Mouse (Mus musculus) embryonic facial prominence, embryonic 14.5 days (tissue): ENCODE measurements at regions not wholly inside any gene's neighbourhood (a gene's known extent, or its start where the extent isn't known, plus 50 kb on each side); places are given as distances from the start of the nearest gene placed in this dataset.

ENCODE experiments used
- ATAC-seq: fragments of 200-750 bp; cut with Nextera tagmentation; 2 replicates; pipeline ENCODE4 v1.8.0; 2017; ENCODE audit warnings: low read depth, moderate number of reproducible peaks, moderate TSS enrichment
- DNase-seq: peaks from one replicate; pipeline ENCODE4 v3.0.0-alpha.2; 2015; ENCODE audit warnings: low spot score
- H3K27ac ChIP-seq: fragments of 300-500 bp; sonication (generic); replicated peaks from 2 replicates; pipeline ENCODE4 v1.5.1; 2014; ENCODE audit warnings: low read depth, mild to moderate bottlenecking, low read length, moderate library complexity
- H3K27me3 ChIP-seq: fragments of 300-500 bp; sonication (generic); replicated peaks from 2 replicates; pipeline ENCODE4 v1.6.1; 2014; ENCODE audit warnings: low read length; ENCODE audit not compliant: control insufficient read depth, insufficient read depth
- H3K36me3 ChIP-seq: fragments of 300-500 bp; sonication (generic); 2 replicates; pipeline ENCODE4 v1.6.1; 2014; ENCODE audit warnings: low read length, mixed read lengths; ENCODE audit not compliant: control insufficient read depth, insufficient read depth
- H3K4me1 ChIP-seq: fragments of 300-500 bp; sonication (generic); 2 replicates; pipeline ENCODE4 v1.6.1; 2014; ENCODE audit warnings: antibody characterized with exemption, low read length; ENCODE audit not compliant: control insufficient read depth, insufficient read depth
- H3K4me2 ChIP-seq: fragments of 300-500 bp; sonication (generic); 2 replicates; pipeline ENCODE4 v1.6.1; 2014; ENCODE audit warnings: low read depth, mild to moderate bottlenecking, low read length, moderate library complexity, mixed read lengths
- H3K4me3 ChIP-seq: fragments of 300-500 bp; sonication (generic); 2 replicates; pipeline ENCODE4 v1.5.1; 2014; ENCODE audit warnings: low read depth, mild to moderate bottlenecking, low read length
- H3K9ac ChIP-seq: fragments of 300-500 bp; sonication (generic); 2 replicates; pipeline ENCODE4 v1.6.1; 2014; ENCODE audit warnings: low read depth, mild to moderate bottlenecking, low read length, moderate library complexity, mixed read lengths
- H3K9me3 ChIP-seq: fragments of 300-500 bp; sonication (generic); 2 replicates; pipeline ENCODE4 v1.6.1; 2016; ENCODE audit warnings: low read length; ENCODE audit not compliant: control insufficient read depth
- WGBS: fragments of 180-500 bp; shearing (Covaris S2); extraction: QIAGEN DNeasy Blood & Tissue Kit; methylation state at CpG from one replicate; pipeline ENCODE4 v1.1.7; 2014; 5-methylcytosine and 5-hydroxymethylcytosine counted together

DNA sequence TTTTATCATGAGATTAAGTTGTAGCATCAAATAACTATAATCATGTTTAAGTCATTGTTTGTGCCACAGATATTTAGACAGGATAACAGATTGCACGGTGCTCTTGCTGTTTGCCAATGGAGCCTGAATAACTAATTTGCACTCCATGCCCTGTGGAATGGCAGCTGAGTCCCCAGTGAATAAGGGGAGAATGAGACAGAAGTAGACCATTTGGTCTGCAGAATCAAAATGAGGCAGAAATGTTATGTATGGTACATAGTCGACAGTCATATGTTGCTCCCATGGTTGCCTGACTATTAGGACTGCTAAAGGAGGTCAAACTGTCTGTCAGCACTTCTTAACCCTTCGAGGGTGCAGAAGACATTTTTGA lies 152.9 kb upstream of the Prr30 start:
- Histone ChIP-seq H3K36me3 (no peaks in the 10 kb centered on the region), H3K4me1 (peaks cover 7% of the 10 kb centered on the region; the same call in 1 of the 2 replicates), H3K27me3 (no peaks in the 10 kb centered on the region), H3K9ac (no peak overlapping the region), H3K4me2 (no peak overlapping the region), H3K4me3 (no peak overlapping the region), H3K9me3 (no peaks in the 10 kb centered on the region), H3K27ac (no peak overlapping the region)
- DNase-seq, result no peak
- no peak for ATAC-seq
- WGBS, result 37% methylated on average over 3 of the region's 3 CpGs

DNA sequence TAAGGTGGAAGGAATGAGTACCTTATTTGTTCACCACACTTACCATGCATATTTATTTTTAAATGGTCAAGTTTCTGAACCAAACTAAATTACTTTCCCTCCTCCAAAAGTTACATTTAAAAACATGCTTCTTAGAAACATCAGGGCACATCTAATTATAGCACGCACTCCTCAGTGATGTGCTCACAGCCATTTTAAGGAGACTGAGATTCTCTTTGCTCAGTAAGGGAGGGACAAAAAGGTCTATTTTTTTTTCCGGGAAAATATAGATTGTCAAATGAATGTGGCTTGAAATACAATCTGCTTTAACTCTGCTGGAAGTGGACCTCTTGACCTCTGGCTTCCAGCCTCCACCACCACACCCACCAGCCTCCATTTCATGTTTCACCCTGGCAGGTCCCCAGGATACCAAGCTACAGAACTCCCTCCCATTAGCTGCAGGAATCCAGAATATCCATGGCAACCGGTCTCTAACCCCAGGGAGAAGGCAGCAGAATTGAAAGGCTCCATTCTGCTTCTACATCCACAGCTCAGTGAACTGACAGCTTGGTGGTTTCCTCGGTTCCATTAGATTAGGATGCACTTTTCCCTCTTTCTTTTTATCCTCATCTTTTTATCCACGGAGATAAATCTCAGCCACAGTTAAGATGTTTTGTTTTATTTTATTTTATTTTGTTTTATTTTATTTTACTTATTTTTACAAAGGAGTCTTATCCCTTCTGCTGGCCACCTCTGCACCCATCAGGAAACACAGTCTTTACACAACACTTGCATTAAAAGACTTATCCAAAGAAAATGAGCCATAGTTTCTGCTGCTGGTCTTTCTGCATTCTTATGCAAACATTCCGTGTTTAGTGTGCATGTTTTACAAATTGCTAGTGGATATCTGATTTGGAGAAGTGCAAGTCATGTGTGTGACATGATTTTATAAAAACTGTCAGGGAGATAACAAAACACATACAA lies 152.2 kb upstream of the Prr30 start:
- WGBS, result 13% methylated on average over 6 of the region's 6 CpGs
- Histone ChIP-seq H3K4me1 (peaks cover 7% of the 10 kb centered on the region; the same call in 1 of the 2 replicates), H3K4me3 (no peak overlapping the region), H3K4me2 (no peak overlapping the region), H3K36me3 (no peaks in the 10 kb centered on the region), H3K27me3 (no peaks in the 10 kb centered on the region), H3K27ac (peak overlapping the region; percentile 30; the same call in 1 of the 2 replicates), H3K9me3 (no peaks in the 10 kb centered on the region), H3K9ac (no peak overlapping the region)
- ATAC-seq (peak; percentile 86), DNase-seq (peak; percentile 84)

DNA sequence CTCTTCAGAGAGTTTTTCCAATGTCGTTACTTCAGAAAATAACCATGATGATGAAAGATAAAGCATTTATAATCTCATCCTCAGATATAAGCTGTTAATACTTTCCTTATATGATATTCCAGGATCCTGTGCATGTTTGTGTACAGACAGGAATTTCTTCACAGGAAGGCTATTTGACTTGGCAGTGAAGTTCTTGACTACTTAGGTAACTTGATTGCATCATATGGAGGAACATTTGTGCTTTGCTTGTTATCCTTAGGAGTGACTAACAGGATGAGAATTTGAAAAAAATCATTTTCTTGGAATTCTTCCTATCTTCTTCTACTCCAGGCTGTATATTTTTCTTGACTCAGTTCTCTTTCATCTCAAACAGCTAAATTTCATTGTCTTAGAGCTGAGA lies 140.2 kb upstream of the Prr30 start:
- ATAC-seq, result no peak
- Histone ChIP-seq H3K4me2 (no peak overlapping the region), H3K36me3 (no peaks in the 10 kb centered on the region), H3K4me3 (no peak overlapping the region), H3K9me3 (no peaks in the 10 kb centered on the region), H3K27me3 (no peaks in the 10 kb centered on the region), H3K4me1 (no peaks in the 10 kb centered on the region), H3K9ac (no peak overlapping the region), H3K27ac (no peak overlapping the region)
- 94% methylated on average over 1 of the region's 1 CpGs for WGBS
- peak; percentile 2 for DNase-seq

DNA sequence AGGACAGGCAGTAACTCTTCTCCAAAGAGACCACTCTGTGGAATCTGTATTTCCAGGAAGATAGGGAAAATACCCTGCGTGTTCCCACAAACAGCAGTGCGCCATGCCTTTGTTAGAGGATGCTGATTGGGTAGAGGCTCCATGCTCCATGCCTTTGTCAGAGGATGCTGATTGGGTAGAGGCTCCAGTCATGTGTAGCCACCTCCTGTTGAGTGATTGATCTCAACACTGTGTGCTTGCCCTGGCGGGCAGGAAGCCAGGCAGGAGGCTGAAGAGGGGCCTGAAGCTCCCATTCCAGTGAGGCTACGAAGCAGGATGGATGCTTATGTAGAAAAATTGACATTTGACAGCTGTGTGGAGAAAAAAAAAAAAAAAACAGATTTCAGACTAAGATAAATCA lies 131.9 kb upstream of the Prr30 start:
- DNase-seq, result peak; percentile 13
- no peaks in the 10 kb centered on the region for H3K36me3 ChIP-seq
- H3K27ac ChIP-seq, result no peak overlapping the region
- H3K9me3 ChIP-seq, result no peaks in the 10 kb centered on the region
- no peak overlapping the region for H3K9ac ChIP-seq
- no peaks in the 10 kb centered on the region for H3K4me1 ChIP-seq
- no peak for ATAC-seq
- 63% methylated on average over 4 of the region's 4 CpGs for WGBS
- no peaks in the 10 kb centered on the region for H3K27me3 ChIP-seq
- no peak overlapping the region for H3K4me3 ChIP-seq
- H3K4me2 ChIP-seq, result no peak overlapping the region

DNA sequence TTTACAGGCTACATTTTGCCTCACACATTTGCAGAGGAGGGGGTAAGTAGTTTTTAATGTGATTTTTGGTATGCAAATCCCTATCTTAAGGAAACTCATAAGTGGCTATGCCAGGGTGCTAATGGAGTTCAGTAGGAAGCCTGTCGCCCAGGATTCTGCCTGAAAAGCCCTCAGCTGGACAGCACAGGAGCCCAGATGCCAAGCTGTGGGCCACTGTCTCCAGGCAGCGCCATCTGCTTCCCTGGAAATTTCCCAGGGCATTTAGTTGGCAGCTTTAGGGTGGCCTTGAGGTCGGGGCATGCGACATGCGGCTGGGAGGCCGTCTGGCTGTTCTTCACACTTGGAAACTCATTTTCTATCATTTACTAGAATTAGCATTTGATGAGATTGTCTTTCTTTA lies 127.3 kb upstream of the Prr30 start:
- H3K27me3 ChIP-seq, result no peaks in the 10 kb centered on the region
- H3K4me3 ChIP-seq, result no peak overlapping the region
- H3K9me3 ChIP-seq, result no peaks in the 10 kb centered on the region
- DNase-seq (no peak), ATAC-seq (no peak)
- H3K36me3 ChIP-seq, result no peaks in the 10 kb centered on the region
- H3K9ac ChIP-seq, result no peak overlapping the region
- H3K4me1 ChIP-seq, result no peaks in the 10 kb centered on the region
- H3K4me2 ChIP-seq, result no peak overlapping the region
- no peak overlapping the region for H3K27ac ChIP-seq
- WGBS, result 71% methylated on average over 6 of the region's 6 CpGs

DNA sequence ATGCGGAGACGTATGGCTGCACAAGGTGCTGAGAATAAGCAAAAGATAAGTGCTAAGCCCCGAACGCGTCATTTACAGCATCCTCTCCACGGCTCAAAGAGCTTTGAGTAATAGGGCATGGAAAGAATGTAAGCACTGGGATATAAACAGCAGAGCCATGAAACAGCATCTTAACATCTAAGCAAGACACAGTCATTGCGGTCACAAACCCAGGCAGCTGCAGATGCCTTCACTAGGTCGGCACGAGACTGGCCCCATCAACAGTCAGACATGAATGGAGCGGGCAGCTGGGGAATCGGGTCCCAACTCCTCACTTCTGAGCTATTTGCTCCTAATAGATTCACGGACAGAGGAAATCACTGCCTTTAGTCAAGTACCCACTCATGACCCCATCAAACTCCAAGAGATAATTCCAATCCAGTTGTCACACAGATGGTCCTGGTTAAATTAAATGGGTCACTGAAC lies 126.4 kb upstream of the Prr30 start:
- ATAC-seq (peak; percentile 33; the same call in 1 of the 2 replicates), DNase-seq (peak; percentile 40)
- Histone ChIP-seq H3K27me3 (no peaks in the 10 kb centered on the region), H3K4me1 (no peaks in the 10 kb centered on the region), H3K9me3 (no peaks in the 10 kb centered on the region), H3K4me3 (no peak overlapping the region), H3K9ac (no peak overlapping the region), H3K36me3 (no peaks in the 10 kb centered on the region), H3K27ac (no peak overlapping the region), H3K4me2 (no peak overlapping the region)
- 46% methylated on average over 12 of the region's 12 CpGs for WGBS

DNA sequence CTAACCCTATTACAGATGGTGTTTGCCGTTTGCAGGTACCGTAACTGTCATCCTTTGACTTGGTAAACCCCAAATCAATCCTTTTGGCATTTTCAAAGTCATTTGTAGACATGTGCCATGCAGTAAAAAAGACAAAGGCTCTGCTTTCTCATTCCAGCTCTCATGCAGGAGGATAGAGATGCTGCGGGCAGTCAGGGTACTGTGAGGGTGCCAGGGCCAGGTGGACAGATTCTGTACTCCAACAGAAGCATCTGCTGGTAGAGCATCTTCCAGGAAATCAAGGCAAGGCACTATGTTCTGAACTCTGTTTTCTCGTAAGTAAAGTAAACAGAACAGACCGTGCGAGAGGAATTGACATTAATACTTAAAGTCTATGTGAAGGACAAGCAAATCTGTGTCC lies 123.2 kb upstream of the Prr30 start:
- 90% methylated on average over 6 of the region's 6 CpGs for WGBS
- Histone ChIP-seq H3K27me3 (no peaks in the 10 kb centered on the region), H3K36me3 (no peaks in the 10 kb centered on the region), H3K4me2 (no peak overlapping the region), H3K4me1 (no peaks in the 10 kb centered on the region), H3K9ac (no peak overlapping the region), H3K27ac (no peak overlapping the region), H3K4me3 (no peak overlapping the region), H3K9me3 (no peaks in the 10 kb centered on the region)
- ATAC-seq, result no peak
- no peak for DNase-seq

DNA sequence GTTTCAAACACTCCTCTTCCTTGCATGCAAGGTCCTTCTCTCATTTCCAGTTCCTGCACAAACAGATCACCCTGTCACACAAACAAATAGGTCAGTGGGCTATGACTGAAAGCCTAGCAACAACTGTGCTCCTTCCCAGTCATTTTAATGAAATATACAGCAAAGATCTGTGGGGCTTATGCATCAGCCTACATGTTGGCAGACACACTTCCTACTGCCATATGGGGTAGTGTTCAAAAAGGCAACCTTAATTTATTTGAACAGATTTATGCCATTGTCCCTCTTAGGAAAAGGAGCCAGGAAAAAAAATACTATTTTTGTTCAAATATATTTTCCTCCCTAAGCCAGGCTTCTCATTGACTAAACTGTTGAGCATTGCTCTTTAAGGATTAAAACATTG lies 107.8 kb upstream of the Prr30 start:
- H3K4me2 ChIP-seq, result no peak overlapping the region
- no peak for ATAC-seq

More for the DNA sequence above, 107.8 kb upstream of the Prr30 start:
- Histone ChIP-seq H3K4me1 (no peaks in the 10 kb centered on the region), H3K9me3 (no peaks in the 10 kb centered on the region), H3K27ac (no peak overlapping the region), H3K4me3 (no peak overlapping the region), H3K36me3 (no peaks in the 10 kb centered on the region), H3K9ac (no peak overlapping the region), H3K27me3 (no peaks in the 10 kb centered on the region)
- no peak for DNase-seq
